Mouse (Mus musculus) embryonic fibroblast, embryonic 13.5 days (primary cell): ENCODE data around the gene Selenoh.

ENCODE experiments used
- CTCF ChIP-seq: IDR thresholded peaks from 2 replicates; pipeline ENCODE4 v1.5.1; 2011; ENCODE audit warnings: mild to moderate bottlenecking, control low read depth, low read length, moderate library complexity, borderline replicate concordance; ENCODE audit not compliant: insufficient read depth
- POLR2A ChIP-seq: IDR thresholded peaks from 2 replicates; pipeline ENCODE4 v1.6.1; 2011; ENCODE audit warnings: low read depth, mild to moderate bottlenecking, control low read depth, low read length, moderate library complexity

- TF ChIP-seq CTCF (no peak), POLR2A (no peak)
Observed at GRCm38 (mm10) chr2:84669828-84670568, 572 bp downstream of the Selenoh start.
